Mouse (Mus musculus) layer of hippocampus, adult 9-11 months (tissue): Measurements from ENCODE around the gene Gm2974.
A peak's percentile ranks its signal among the peaks of the same experiment; 100 is the strongest.
"Not testable (repeated sequence)": the region's sequence is repeated elsewhere in the genome, so short reads cannot be mapped to it uniquely, and the experiment has no call there.

Source experiments
- DNase-seq: peaks from one replicate; pipeline ENCODE4 v3.0.0; 2022

The Gm2974 gene

DNA sequence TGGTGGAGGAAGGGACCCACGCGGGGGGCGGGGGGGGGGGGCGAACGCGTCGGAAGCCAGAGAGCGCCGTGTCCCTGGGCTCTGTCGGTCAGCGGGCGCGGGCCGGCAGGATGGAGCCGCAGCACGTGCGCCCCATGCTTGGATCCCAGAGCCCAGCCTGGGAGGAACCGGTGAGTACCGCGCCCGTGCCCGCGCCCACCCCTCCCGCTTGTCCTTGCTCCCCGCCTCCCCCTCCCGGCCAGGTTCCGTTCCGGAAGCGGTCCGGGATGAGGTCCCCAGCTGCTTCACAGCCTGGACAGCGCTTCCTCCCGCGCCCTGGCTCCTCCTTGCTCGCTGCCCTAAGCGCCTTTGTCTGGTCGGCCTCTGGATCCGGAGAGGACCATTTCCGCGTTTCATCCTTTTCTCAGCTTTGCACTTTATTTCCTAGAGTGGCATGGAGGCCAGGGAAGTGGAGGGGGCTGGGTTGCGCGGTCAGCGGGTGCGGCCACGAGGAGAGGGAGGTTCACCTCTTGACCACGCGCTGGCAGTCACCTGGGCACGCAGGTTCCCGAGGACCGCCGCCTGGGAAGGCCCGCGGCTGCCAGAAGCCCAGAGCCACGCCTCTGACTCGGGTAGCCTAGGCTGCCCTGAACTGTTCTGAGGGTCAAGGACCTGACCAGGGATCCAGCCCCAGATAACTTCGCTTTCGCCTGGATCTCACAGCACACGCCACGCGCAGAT, at the start of gene Gm2974:
Gene Gm2974, plus strand, starts transcription at position 86 of the 720 bp plus-strand sequence.
- DNase-seq = peak; percentile 4

DNA sequence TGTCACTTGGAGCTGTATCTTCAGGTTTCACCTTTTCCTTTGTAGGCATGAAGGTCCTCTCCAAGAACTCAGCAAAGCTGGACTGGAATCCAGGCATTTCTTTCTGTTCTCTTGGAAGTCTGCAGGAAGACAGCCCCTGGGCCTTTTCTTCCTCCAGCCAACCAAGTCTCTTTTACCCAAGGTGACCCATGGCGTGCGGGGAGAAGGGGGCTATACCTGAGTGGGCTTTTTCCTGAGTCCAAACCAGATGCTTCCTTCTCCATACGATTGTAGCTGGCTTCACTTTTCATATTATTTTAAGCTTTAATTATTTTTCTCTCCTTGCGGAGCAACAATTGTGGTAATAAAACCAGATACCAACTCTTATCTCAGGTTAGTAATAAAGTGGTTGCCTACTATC, 40.7 kb upstream of the Gm2974 start:
- not testable (repeated sequence) for DNase-seq

DNA sequence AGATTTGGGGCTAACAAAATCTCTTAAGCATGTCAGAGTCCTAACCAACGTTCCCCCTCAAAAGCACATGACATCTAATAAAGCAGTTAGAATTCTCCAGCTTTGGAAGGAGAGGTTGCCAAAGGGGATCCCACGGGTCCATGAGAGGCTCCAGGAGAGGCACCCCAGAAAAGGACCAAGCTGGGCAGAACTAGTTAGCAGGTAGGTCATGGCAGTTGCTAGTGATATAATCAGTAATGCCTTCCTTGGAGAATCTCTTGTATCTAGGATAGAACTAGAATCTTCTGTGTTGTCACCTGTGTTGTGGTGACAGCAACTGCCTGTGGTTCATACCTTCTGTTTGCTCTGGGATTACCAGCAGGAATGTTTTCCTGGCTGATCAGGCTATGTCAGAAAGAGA, 17.6 kb upstream of the Gm2974 start, which contains the start of gene Gm3127:
Gene Gm3127, plus strand, starts transcription at position 301 of the 400 bp plus-strand sequence.
- not testable (repeated sequence) for DNase-seq

DNA sequence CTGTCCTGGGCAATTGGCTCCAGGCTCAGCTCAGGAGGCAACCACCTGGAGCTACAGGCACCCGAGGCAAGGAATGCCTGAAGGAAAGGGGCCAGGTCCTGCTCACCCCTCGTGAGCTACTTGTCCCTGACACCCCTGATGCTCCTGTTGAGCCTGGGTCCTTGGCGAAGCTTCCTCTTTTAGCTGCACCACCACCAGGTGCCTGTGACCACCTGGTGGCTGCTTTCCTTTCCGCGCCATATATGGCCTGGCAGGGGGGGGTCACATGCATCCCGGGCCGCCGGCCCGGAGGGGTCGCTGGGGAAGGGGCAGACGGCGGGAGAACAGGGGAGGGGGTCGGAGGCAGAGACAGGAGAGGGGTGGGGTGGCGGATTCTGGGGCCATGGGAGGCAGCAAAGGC, 346 bp upstream of the Gm2974 start:
- not testable (repeated sequence) for DNase-seq

DNA sequence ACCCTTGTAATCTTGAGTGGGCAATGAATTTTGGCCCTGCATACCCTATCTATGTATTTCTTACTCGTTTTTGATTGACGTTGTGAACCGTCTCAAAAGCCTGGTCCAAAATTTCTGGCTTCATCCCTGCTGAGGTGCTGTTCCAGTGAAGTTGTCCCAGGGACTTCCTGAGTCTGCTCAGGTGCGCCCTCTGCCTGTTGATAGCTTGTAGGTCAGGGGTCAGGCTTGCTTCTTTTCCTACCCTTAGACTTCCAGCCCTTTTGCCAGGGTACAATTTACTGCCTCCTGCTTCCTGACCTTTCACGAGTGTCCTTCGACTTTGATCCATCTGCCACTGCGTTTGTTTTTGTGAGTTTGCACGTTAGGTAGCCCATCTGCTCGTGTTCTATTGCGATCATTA, 999 bp downstream of the Gm2974 start:
- DNase-seq = not testable (repeated sequence)

DNA sequence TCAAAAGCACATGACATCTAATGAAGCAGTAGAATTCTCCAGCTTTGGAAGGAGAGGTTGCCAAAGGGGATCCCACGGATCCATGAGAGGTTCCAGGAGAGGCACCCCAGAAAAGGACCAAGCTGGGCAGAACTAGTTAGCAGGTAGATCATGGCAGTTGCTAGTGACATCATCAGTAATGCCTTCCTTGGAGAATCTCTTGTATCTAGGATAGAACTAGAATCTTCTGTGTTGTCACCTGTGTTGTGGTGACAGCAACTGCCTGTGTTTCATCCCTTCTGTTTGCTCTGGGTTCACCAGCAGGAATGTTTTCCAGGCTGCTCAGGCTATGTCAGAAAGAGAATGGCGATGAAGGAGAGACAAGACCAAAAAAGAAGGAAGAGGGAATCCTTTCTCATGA, 67.0 kb downstream of the Gm2974 start, which contains the start of gene Gm3138:
Gene Gm3138, plus strand, starts transcription at position 301 of the 400 bp plus-strand sequence.
- DNase-seq = not testable (repeated sequence)
